Mouse (Mus musculus): ENCODE results near the gene Smap2. TPM values are rescaled to one million over a fixed set of nuclear protein-coding genes. Genes with fewer than 3 reads are reported as not detected.
A peak's percentile ranks its signal among the peaks of the same experiment; 100 is the strongest.
"Not testable (repeated sequence)": the region's sequence is repeated elsewhere in the genome, so short reads cannot be mapped to it uniquely, and the experiment has no call there.

Smap2 gene
- 14.7 and 17.2 TPM in 2 replicates for polyA plus RNA-seq (2014; fragmentation: Nextera tagmentation; extraction: Ambion mirVana)

DNA sequence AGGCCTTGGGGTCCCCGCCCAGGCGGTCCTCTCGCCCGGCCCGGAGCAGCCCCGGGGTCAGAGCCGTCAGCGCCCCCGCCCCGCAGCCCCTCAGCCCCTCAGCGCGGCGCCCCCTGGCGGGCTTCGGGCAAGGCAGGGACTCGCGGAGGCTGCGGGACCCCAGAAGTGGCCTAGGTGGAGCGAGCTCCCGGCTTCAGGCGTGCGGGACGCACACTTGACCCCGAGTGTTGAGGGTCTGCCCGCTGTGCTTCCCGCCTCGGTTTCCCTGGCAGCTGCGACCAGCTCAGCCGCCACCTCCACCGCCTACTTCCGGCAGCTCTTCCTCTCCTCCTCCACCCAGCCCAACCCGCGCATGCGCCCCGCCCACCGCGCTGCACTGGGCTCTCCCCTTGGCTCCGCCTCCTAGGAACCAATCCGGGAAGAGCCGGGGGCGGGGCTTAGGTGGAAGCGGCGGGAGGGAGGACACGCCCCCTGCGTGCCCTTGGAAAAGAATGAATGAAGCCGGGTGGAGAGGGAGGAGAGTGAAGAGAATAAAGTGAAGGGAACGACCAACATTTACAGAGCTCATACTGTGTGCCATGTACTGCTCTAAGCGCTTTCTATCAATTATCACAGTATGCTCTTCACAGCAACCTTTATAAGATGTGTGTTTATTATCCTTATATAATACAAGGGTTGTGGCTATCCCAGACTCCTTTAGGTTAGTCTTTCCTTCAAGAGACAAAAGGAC is at the start of gene Smap2:
Gene Smap2 (minus strand): TSS at position 320 of the 730 bp plus-strand sequence.
- ATAC-seq (replicated peaks; ENCODE audit: low FRiP score, low TSS enrichment, low read depth) (peak; percentile 96), DNase-seq (ENCODE audit: low spot score) (peak; percentile 98)
- peak within 1 kb of the TSS; percentile 57 for H3K27ac ChIP-seq (ENCODE audit: low read depth)
- no peaks in the 10 kb centered on the region for H3K27me3 ChIP-seq (replicated peaks; ENCODE audit: control insufficient read depth, insufficient read depth, low read length)
- H3K4me2 ChIP-seq (ENCODE audit: low read length) = peak within 1 kb of the TSS; percentile 79
- peaks cover 7% of the 10 kb centered on the region; the same call in 1 of the 2 replicates for H3K4me1 ChIP-seq (replicated peaks; ENCODE audit: control insufficient read depth, insufficient read depth, low read length)
- H3K4me3 ChIP-seq (ENCODE audit: low read depth, low read length) = peak within 1 kb of the TSS; percentile 98
- H3K9ac ChIP-seq (ENCODE audit: low read length) = peak within 1 kb of the TSS; percentile 80
- under 1% methylated on average over 44 of the region's 48 CpGs for WGBS
- H3K9me3 ChIP-seq (ENCODE audit: control insufficient read depth, low read length) = no peaks in the 10 kb centered on the region
- H3K36me3 ChIP-seq (ENCODE audit: control insufficient read depth, insufficient read depth, low read length) = no peaks in the 10 kb centered on the region

DNA sequence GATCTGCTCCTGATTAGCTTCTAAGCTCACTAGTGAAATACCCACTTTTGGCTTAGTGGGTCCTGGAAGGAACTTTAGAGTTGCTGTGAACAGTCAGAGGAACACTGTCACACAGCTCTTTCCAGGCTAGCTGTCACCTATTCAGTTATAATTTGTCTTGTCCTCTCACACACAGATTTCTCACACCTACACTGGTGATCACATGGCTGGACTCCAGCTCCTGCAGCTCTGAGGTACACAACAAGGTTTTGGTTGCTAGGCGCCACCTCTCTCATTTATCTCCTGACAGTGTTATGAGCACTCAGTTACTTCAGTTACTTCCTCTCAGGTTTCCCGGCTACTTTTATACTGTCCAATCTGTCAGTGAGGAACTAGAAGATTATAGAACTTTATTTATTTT is 48.3 kb upstream of the Smap2 start:
- Histone ChIP-seq H3K4me1 (replicated peaks; ENCODE audit: control insufficient read depth, insufficient read depth, low read length) (no peaks in the 10 kb centered on the region), H3K9me3 (ENCODE audit: control insufficient read depth, low read length) (no peaks in the 10 kb centered on the region), H3K4me3 (ENCODE audit: low read depth, low read length) (no peak overlapping the region), H3K27me3 (replicated peaks; ENCODE audit: control insufficient read depth, insufficient read depth, low read length) (no peaks in the 10 kb centered on the region), H3K36me3 (ENCODE audit: control insufficient read depth, insufficient read depth, low read length) (peaks cover 76% of the 10 kb centered on the region), H3K27ac (ENCODE audit: low read depth) (no peak overlapping the region), H3K4me2 (ENCODE audit: low read length) (no peak overlapping the region), H3K9ac (ENCODE audit: low read length) (no peak overlapping the region)
- ATAC-seq (replicated peaks; ENCODE audit: low FRiP score, low TSS enrichment, low read depth) (no peak), DNase-seq (ENCODE audit: low spot score) (no peak)
- 68% methylated on average over 2 of the region's 2 CpGs for WGBS

DNA sequence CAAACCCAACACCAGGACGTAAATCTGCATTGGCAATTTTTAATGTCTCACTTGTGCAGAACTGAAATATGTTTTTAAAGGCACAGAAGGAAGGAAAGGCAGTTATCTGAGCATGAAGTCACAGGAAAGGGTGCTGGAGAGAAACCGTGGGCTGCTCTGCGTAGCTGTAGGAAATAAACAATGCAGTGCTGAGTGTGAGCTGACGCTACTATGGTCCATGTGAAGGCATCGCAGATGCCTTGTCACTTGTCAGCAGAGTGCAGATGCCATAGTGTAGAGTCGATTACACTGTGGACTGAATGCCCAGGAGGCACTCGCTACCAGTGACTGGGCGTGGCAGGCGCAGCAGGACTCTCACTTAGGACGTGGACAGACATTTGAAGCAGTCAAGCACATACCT is 42.2 kb upstream of the Smap2 start:
- H3K27me3 ChIP-seq (replicated peaks; ENCODE audit: control insufficient read depth, insufficient read depth, low read length); H3K4me1 ChIP-seq (replicated peaks; ENCODE audit: control insufficient read depth, insufficient read depth, low read length); H3K4me3 ChIP-seq (ENCODE audit: low read depth, low read length); H3K9me3 ChIP-seq (ENCODE audit: control insufficient read depth, low read length); H3K9ac ChIP-seq (ENCODE audit: low read length); ATAC-seq (replicated peaks; ENCODE audit: low FRiP score, low TSS enrichment, low read depth); H3K27ac ChIP-seq (ENCODE audit: low read depth); DNase-seq (ENCODE audit: low spot score); H3K4me2 ChIP-seq (ENCODE audit: low read length): not testable (repeated sequence)
- peaks cover 45% of the 10 kb centered on the region for H3K36me3 ChIP-seq (ENCODE audit: control insufficient read depth, insufficient read depth, low read length)
- whole genome bisulfite sequencing = 85% methylated on average over 10 of the region's 10 CpGs

DNA sequence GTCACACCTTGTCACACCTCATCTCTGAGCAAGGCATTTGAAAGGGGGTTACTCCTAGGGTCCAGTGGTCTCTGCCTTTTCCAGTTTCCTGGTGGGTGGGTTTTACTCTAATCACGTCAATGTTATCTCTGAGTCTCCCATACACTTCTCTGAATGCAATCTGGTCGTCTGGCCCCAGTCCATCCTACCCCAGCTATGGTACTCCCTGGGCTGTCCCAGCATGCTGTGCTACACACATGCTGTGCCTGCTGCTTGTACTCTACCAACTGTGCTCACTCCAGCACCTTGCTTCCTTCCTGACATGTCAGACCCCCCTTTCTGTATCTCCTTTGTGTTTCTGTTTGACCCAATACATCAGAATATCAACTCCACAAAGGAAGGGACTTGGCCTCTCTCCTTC is 40.0 kb upstream of the Smap2 start:
- WGBS = 64% methylated on average over 2 of the region's 2 CpGs
- H3K27me3 ChIP-seq (replicated peaks; ENCODE audit: control insufficient read depth, insufficient read depth, low read length) = no peaks in the 10 kb centered on the region

DNA sequence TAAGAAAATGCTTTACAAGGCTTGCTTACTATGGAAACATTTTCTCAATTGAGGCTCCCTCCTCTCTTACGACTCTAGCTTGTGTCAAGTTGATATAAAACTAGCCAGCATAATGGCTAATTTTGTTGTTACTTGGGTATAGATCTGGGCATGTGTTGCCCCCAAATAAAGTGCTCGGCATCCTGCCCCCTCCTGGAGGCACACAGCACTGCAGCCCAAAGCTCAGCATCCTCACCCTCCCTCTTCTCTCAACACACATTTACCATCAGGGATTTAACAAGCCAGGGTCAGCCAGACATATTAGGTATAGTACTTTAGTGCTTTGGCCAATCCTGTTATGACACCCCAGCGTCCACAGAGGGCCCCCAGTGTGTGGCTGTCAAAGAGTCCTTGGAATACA is 39.3 kb upstream of the Smap2 start:
- 61% methylated on average over 3 of the region's 3 CpGs for WGBS
- no peak for ATAC-seq (replicated peaks; ENCODE audit: low FRiP score, low TSS enrichment, low read depth)
- Histone ChIP-seq H3K4me3 (ENCODE audit: low read depth, low read length) (no peak overlapping the region), H3K9ac (ENCODE audit: low read length) (no peak overlapping the region), H3K9me3 (ENCODE audit: control insufficient read depth, low read length) (no peaks in the 10 kb centered on the region), H3K4me2 (ENCODE audit: low read length) (no peak overlapping the region), H3K27me3 (replicated peaks; ENCODE audit: control insufficient read depth, insufficient read depth, low read length) (no peaks in the 10 kb centered on the region), H3K36me3 (ENCODE audit: control insufficient read depth, insufficient read depth, low read length) (peaks cover 25% of the 10 kb centered on the region), H3K4me1 (replicated peaks; ENCODE audit: control insufficient read depth, insufficient read depth, low read length) (no peaks in the 10 kb centered on the region), H3K27ac (ENCODE audit: low read depth) (no peak overlapping the region)
- DNase-seq (ENCODE audit: low spot score) = no peak

More for the DNA sequence above, 40.0 kb upstream of the Smap2 start:
- H3K36me3 ChIP-seq (ENCODE audit: control insufficient read depth, insufficient read depth, low read length) = peaks cover 31% of the 10 kb centered on the region
- H3K9me3 ChIP-seq (ENCODE audit: control insufficient read depth, low read length) = no peaks in the 10 kb centered on the region
- H3K27ac ChIP-seq (ENCODE audit: low read depth) = no peak overlapping the region
- no peak overlapping the region for H3K4me3 ChIP-seq (ENCODE audit: low read depth, low read length)
- DNase-seq (ENCODE audit: low spot score) (no peak), ATAC-seq (replicated peaks; ENCODE audit: low FRiP score, low TSS enrichment, low read depth) (no peak)
- H3K9ac ChIP-seq (ENCODE audit: low read length) = no peak overlapping the region
- H3K4me1 ChIP-seq (replicated peaks; ENCODE audit: control insufficient read depth, insufficient read depth, low read length) = no peaks in the 10 kb centered on the region
- no peak overlapping the region for H3K4me2 ChIP-seq (ENCODE audit: low read length)

DNA sequence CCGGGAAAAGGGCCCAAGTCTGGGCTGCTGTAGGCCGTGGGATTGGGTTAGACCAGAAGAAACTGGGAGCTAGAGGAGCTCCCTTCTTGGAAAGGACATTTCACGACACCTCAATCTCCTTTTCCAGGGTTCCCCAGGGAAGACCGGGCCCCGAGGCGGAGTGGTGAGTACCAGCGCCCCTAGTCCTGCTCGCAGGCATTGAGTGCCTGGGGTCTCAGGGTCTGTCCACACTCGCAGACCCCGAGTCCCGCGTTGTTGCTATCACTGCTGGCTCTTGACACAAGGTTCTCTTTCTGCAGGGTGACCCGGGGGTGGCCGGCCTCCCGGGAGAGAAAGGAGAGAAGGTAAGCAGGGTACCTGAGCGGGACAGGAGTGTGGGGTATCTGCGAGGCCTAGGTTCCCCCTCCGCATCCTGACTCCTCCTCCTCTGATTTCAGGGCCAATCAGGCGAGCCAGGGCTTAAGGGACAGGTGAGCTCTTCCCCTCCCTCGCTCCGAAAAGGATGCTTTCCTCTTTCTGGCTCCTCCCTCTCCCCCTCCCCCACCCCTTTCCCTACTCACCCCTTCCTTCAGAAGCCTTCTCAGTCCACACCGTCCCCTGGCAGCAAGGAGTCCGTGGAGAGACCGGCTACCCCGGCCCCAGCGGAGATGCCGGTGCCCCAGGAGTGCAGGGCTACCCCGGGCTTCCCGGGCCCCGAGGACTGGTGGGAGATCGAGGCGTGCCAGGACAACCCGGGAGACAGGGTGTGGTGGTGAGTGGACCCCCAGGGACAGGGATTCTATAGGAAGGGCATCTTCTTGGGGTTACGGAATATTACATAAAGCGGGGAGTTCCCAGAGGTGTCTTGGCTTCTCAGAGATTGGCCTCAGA is 35.6 kb upstream of the Smap2 start:
- no peak for DNase-seq (ENCODE audit: low spot score)
- Histone ChIP-seq H3K9me3 (ENCODE audit: control insufficient read depth, low read length) (no peaks in the 10 kb centered on the region), H3K4me3 (ENCODE audit: low read depth, low read length) (no peak overlapping the region), H3K36me3 (ENCODE audit: control insufficient read depth, insufficient read depth, low read length) (0 out of 2 replicates have a peak, but pooled peaks cover 5% of the 10 kb centered on the region), H3K27me3 (replicated peaks; ENCODE audit: control insufficient read depth, insufficient read depth, low read length) (no peaks in the 10 kb centered on the region), H3K4me1 (replicated peaks; ENCODE audit: control insufficient read depth, insufficient read depth, low read length) (no peaks in the 10 kb centered on the region), H3K27ac (ENCODE audit: low read depth) (no peak overlapping the region), H3K9ac (ENCODE audit: low read length) (no peak overlapping the region), H3K4me2 (ENCODE audit: low read length) (peak overlapping the region; percentile 20; the same call in 1 of the 2 replicates)
- WGBS = 18% methylated on average over 35 of the region's 35 CpGs
- ATAC-seq (replicated peaks; ENCODE audit: low FRiP score, low TSS enrichment, low read depth) = 0 out of 2 replicates have a peak, but pooled peaks have one; percentile 51

DNA sequence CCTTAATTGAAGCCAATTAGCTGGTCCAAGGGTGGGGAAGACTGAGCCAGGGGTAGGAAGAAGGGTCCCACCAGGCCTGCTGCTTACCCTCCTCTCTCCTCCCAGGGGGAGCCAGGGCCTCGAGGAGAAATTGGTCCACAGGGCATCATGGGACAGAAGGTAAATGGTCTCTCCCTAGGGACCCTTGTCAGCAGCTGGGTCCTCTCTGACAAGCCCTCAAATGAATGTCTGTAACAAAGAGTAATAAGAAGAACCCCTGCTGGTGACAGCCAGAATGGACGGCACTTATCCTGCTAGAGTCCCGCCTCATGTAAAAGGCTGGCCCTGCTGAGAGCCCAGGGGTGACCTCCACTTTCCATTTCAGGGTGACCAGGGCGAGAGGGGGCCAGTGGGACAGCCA is 34.8 kb upstream of the Smap2 start:
- H3K9me3 ChIP-seq (ENCODE audit: control insufficient read depth, low read length) = no peaks in the 10 kb centered on the region
- 0 out of 2 replicates have a peak, but pooled peaks cover 5% of the 10 kb centered on the region for H3K36me3 ChIP-seq (ENCODE audit: control insufficient read depth, insufficient read depth, low read length)
- H3K27ac ChIP-seq (ENCODE audit: low read depth) = no peak overlapping the region
- ATAC-seq (replicated peaks; ENCODE audit: low FRiP score, low TSS enrichment, low read depth) (no peak), DNase-seq (ENCODE audit: low spot score) (no peak)
- no peak overlapping the region for H3K9ac ChIP-seq (ENCODE audit: low read length)
- 49% methylated on average over 4 of the region's 4 CpGs for WGBS
- no peak overlapping the region for H3K4me2 ChIP-seq (ENCODE audit: low read length)
- no peaks in the 10 kb centered on the region for H3K27me3 ChIP-seq (replicated peaks; ENCODE audit: control insufficient read depth, insufficient read depth, low read length)
- no peaks in the 10 kb centered on the region for H3K4me1 ChIP-seq (replicated peaks; ENCODE audit: control insufficient read depth, insufficient read depth, low read length)
- H3K4me3 ChIP-seq (ENCODE audit: low read depth, low read length) = no peak overlapping the region

DNA sequence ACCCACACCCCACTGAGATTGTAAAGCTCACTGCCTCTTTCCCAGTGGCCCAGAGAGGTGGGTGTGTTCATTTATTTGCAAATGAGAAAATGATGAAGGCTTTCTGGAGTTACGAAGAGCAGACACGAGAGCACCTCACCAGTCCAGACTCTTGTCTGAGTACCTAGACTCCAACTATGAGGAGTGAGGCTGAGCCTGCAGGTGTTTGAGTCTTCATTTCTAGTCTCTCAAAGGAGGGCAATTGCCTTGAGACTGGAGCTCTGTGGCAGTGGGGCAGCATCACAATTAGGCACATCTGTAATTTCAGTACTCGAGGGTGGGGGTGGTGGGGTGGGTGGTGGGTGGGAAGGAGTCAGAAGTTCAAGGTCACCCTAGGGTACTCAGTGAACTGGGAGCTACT is 25.9 kb upstream of the Smap2 start:
- H3K27ac ChIP-seq (ENCODE audit: low read depth) = no peak overlapping the region
- ATAC-seq (replicated peaks; ENCODE audit: low FRiP score, low TSS enrichment, low read depth) = no peak
- H3K4me2 ChIP-seq (ENCODE audit: low read length) = no peak overlapping the region
- H3K9ac ChIP-seq (ENCODE audit: low read length) = no peak overlapping the region
- no peak overlapping the region for H3K4me3 ChIP-seq (ENCODE audit: low read depth, low read length)
- peaks cover 30% of the 10 kb centered on the region for H3K4me1 ChIP-seq (replicated peaks; ENCODE audit: control insufficient read depth, insufficient read depth, low read length)
- 0 out of 2 replicates have a peak, but pooled peaks cover 4% of the 10 kb centered on the region for H3K36me3 ChIP-seq (ENCODE audit: control insufficient read depth, insufficient read depth, low read length)
- DNase-seq (ENCODE audit: low spot score) = no peak
- no peaks in the 10 kb centered on the region for H3K9me3 ChIP-seq (ENCODE audit: control insufficient read depth, low read length)
- H3K27me3 ChIP-seq (replicated peaks; ENCODE audit: control insufficient read depth, insufficient read depth, low read length) = peaks cover 12% of the 10 kb centered on the region; the same call in 1 of the 2 replicates
- WGBS = 68% methylated on average over 3 of the region's 3 CpGs

Data from intestine, embryonic 14.5 days (tissue).